Mouse (Mus musculus): ENCODE results near the gene Arcn1. TPM values are rescaled to one million over a fixed set of nuclear protein-coding genes. Genes with fewer than 3 reads are reported as not detected.

The Arcn1 gene
- polyA plus RNA-seq, 1 experiment = 47.9 TPM

DNA sequence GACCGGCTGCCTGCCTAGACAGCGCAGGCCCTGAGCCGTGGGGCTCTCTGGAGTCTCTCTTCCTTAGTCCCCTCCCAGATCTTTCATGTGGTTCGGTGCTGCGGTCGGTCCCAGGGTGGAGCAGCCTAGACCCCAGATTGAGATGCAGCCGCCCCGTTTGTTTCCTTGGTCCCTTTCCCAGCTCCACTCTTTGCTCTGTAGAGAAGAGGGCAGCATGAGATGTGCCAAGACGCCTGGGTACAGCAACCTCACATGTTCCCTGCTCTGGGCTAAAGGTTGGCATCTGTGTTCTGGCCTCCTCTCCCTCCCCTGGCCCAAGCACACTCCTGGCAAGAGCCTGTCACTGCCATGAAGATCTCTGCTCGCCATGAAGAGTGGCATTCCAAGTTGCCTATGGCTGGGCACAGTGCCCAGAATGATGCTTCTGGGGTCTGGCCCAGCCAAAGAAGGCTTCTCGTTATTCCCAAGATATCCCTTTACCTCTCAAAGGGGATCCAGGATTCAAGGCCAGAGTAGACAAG lies 44.1 kb downstream of the Arcn1 start:
- no peak for TF ChIP-seq POLR2A (IDR thresholded peaks at IDR 0.05; ENCODE audit: low read depth, low read length)
- Histone ChIP-seq H3K4me3 (ENCODE audit: low read depth, low read length) (no peak overlapping the region), H3K27me3 (ENCODE audit: control insufficient read depth, insufficient read depth, low read length) (no peaks in the 10 kb centered on the region), H3K27ac (ENCODE audit: insufficient read depth, low read depth, low read length) (peak overlapping the region; percentile 8; the same call in 1 of the 2 replicates), H3K36me3 (ENCODE audit: control insufficient read depth, insufficient read depth, low read length) (no peaks in the 10 kb centered on the region), H3K4me1 (ENCODE audit: control insufficient read depth, insufficient read depth, insufficient read length, low read length) (peaks cover 24% of the 10 kb centered on the region)
- WGBS = 68% methylated on average over 11 of the region's 11 CpGs

GRCm38 (mm10) chr9:44723008-44723407 lies 44.6 kb downstream of the Arcn1 start:
- Histone ChIP-seq H3K27ac (ENCODE audit: insufficient read depth, low read depth, low read length) (no peak overlapping the region), H3K4me1 (ENCODE audit: control insufficient read depth, insufficient read depth, insufficient read length, low read length) (peaks cover 24% of the 10 kb centered on the region), H3K4me3 (ENCODE audit: low read depth, low read length) (no peak overlapping the region), H3K36me3 (ENCODE audit: control insufficient read depth, insufficient read depth, low read length) (no peaks in the 10 kb centered on the region), H3K27me3 (ENCODE audit: control insufficient read depth, insufficient read depth, low read length) (no peaks in the 10 kb centered on the region)
- TF ChIP-seq CTCF (IDR thresholded peaks at IDR 0.05; ENCODE audit: extremely low read depth, insufficient read length, insufficient replicate concordance, low read depth, low read length) (no peak), POLR2A (IDR thresholded peaks at IDR 0.05; ENCODE audit: low read depth, low read length) (no peak)
- WGBS = 49% methylated on average over 7 of the region's 7 CpGs

DNA sequence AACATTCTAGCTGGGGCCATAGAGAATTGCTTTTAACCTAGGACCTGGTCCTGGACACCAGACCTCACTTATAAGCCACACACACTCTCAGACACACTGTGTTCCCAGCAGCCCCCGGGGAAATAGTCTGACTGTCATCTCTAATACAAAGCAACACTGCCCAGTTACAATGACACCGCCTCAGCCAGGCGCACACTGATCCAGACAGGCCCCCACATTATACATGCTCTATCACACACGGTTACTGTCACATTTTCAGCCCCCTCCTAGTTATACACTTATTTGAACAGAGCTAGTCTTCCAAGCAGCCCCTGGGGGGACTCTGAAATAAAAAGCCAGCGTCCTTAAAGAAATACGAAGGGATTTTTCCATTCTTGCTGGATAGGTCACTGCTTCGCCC lies 45.1 kb downstream of the Arcn1 start:
- WGBS = 86% methylated on average over 7 of the region's 7 CpGs
- H3K27ac ChIP-seq (ENCODE audit: insufficient read depth, low read depth, low read length) = no peak overlapping the region
- no peak for TF ChIP-seq CTCF (IDR thresholded peaks at IDR 0.05; ENCODE audit: extremely low read depth, insufficient read length, insufficient replicate concordance, low read depth, low read length)
- no peak for TF ChIP-seq POLR2A (IDR thresholded peaks at IDR 0.05; ENCODE audit: low read depth, low read length)

DNA sequence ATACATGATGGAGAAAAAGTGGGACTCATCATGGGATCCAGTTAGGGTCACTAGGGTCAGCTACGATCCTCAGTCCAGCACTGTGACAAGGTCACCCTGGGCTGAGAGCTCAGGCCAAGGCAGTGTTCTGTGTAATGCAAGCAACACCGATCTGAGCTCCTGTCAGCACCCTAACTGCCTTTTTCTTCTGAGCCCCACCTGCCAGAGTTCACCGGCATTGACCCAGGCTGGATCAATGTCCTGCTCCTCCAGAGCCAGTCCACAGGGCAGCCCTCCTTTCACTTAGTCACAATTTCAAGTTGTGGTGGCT lies 45.8 kb downstream of the Arcn1 start:
- no peak overlapping the region for H3K4me3 ChIP-seq (ENCODE audit: low read depth, low read length)
- TF ChIP-seq POLR2A (IDR thresholded peaks at IDR 0.05; ENCODE audit: low read depth, low read length) = no peak
- TF ChIP-seq CTCF (IDR thresholded peaks at IDR 0.05; ENCODE audit: extremely low read depth, insufficient read length, insufficient replicate concordance, low read depth, low read length) = no peak
- H3K36me3 ChIP-seq (ENCODE audit: control insufficient read depth, insufficient read depth, low read length) = no peaks in the 10 kb centered on the region
- no peaks in the 10 kb centered on the region for H3K27me3 ChIP-seq (ENCODE audit: control insufficient read depth, insufficient read depth, low read length)
- 71% methylated on average over 3 of the region's 3 CpGs for WGBS
- H3K4me1 ChIP-seq (ENCODE audit: control insufficient read depth, insufficient read depth, insufficient read length, low read length) = peaks cover 24% of the 10 kb centered on the region
- no peak overlapping the region for H3K27ac ChIP-seq (ENCODE audit: insufficient read depth, low read depth, low read length)

More for the DNA sequence above, 45.1 kb downstream of the Arcn1 start:
- Histone ChIP-seq H3K36me3 (ENCODE audit: control insufficient read depth, insufficient read depth, low read length) (no peaks in the 10 kb centered on the region), H3K27me3 (ENCODE audit: control insufficient read depth, insufficient read depth, low read length) (no peaks in the 10 kb centered on the region), H3K4me1 (ENCODE audit: control insufficient read depth, insufficient read depth, insufficient read length, low read length) (peaks cover 24% of the 10 kb centered on the region), H3K4me3 (ENCODE audit: low read depth, low read length) (no peak overlapping the region)

DNA sequence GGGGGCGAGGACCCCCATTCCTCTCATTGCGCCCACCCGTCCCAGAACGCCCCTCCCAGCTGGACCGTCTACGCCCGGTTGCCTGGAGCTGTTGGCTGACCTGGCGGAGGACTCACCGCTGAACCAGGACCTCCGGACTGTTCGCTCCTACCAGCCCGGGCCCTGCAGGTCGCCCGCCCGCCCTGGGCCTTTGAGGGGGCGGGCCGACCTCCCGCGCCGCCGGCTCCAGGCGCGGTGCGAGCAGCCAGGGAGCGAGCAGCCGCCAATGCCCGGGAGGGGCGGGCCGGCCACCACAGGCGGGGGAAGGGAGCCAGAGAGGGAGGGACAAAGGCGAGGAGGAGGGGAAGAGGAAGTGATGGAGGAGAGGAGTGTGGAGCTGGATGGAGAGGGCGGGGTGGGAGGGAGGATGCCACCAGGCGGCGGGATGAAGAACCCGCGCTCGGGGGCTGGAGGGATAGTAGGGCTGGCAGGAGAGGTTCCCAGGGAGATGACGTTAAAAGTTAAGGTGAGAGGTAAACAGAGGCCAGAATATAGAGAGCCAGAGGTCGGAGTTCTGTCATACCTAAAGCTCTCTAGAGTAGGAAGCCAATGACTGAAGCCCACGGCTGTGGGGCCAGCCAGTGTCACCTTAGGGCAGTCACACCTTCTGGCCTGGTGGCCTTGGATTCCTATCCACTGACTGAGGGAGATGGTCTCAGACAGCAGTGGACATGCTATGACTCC lies 46.3 kb downstream of the Arcn1 start:
- Histone ChIP-seq H3K27ac (ENCODE audit: insufficient read depth, low read depth, low read length) (no peak overlapping the region), H3K4me3 (ENCODE audit: low read depth, low read length) (peak overlapping the region; percentile 76), H3K36me3 (ENCODE audit: control insufficient read depth, insufficient read depth, low read length) (no peaks in the 10 kb centered on the region), H3K27me3 (ENCODE audit: control insufficient read depth, insufficient read depth, low read length) (no peaks in the 10 kb centered on the region), H3K4me1 (ENCODE audit: control insufficient read depth, insufficient read depth, insufficient read length, low read length) (peaks cover 23% of the 10 kb centered on the region)
- TF ChIP-seq CTCF (IDR thresholded peaks at IDR 0.05; ENCODE audit: extremely low read depth, insufficient read length, insufficient replicate concordance, low read depth, low read length) (peak; percentile 38; the same call in 1 of the 2 replicates), POLR2A (IDR thresholded peaks at IDR 0.05; ENCODE audit: low read depth, low read length) (peak; percentile 22; the same call in 1 of the 2 replicates)
- 2% methylated on average over 40 of the region's 40 CpGs for WGBS

DNA sequence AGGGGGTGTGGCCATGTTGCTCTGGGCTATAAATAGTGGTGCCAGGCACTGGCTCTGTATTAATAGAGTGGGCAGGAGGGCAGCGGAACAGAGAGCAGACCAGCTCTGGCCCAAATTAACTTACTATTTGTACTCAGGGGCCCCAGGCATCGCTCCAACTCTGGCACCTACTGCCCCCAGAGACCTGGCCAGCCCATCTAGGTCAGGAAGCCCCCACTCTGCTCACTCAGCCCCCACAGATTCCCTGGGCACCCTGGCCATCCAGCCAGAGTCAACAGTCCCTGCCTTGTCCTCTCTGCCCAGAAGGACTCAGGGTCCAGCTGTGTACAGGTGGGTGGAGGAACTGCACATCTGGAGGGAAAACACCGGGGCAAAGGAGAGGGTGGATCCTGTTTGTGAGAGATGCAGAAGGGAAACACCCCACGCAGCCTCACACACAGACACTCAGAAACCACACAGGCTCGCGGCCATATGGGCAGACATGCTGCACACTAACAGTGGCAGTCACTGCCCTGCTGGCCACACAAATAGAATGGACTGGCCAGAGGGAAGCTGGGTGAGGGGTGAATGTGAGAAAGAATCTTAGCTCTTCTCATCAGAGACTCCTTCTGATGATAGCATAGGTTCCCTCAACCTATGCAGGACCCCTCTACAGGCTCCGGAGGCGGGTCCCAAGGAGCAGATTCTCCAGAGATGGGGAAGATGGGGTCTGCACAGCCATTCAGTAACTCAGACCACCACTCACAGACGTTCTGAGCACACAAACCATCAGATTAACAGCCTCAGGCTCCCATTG lies 47.1 kb downstream of the Arcn1 start:
- Histone ChIP-seq H3K4me1 (ENCODE audit: control insufficient read depth, insufficient read depth, insufficient read length, low read length) (peaks cover 23% of the 10 kb centered on the region), H3K27me3 (ENCODE audit: control insufficient read depth, insufficient read depth, low read length) (no peaks in the 10 kb centered on the region), H3K36me3 (ENCODE audit: control insufficient read depth, insufficient read depth, low read length) (no peaks in the 10 kb centered on the region; the same call in 1 of the 2 replicates), H3K4me3 (ENCODE audit: low read depth, low read length) (peak overlapping the region; percentile 76), H3K27ac (ENCODE audit: insufficient read depth, low read depth, low read length) (no peak overlapping the region)
- 15% methylated on average over 9 of the region's 9 CpGs for WGBS
- TF ChIP-seq CTCF (IDR thresholded peaks at IDR 0.05; ENCODE audit: extremely low read depth, insufficient read length, insufficient replicate concordance, low read depth, low read length) (no peak), POLR2A (IDR thresholded peaks at IDR 0.05; ENCODE audit: low read depth, low read length) (no peak)

Data from small intestine, adult 2 months (tissue).